Mouse (Mus musculus): ENCODE measurements around the gene Erich3. TPM values are rescaled to one million over a fixed set of nuclear protein-coding genes. Genes with fewer than 3 reads are reported as not detected.

Gene Erich3
- polyA plus RNA-seq, 1 experiment from 2014 or later, result 0.69 TPM

DNA sequence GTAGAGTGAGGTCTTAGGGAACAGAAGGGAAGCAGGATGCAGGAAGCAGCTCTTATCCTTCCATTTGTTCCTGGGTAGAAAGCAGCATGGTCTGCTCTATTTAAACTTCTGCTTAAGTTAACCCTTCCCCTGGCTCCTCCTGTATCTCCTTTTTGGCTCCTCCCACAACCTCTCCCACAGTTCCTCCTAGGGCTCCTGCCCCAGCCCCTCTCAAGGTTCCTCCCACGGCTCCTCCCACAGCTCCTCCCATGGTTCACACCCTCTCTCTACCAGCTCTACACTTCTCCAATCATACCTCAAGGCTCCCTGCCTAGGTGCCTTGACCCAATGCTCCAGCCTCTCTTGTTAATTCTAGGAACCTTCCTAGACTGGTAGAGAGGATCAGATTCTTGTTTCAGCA lies 149.2 kb downstream of the Erich3 start:
- no peak for ATAC-seq
- WGBS, result 57% methylated on average over 1 of the region's 1 CpGs
- no peak overlapping the region for H3K4me3 ChIP-seq (ENCODE audit: low read depth, low read length)
- H3K4me1 ChIP-seq (ENCODE audit: insufficient read depth, low read depth, low read length), result no peaks in the 10 kb centered on the region
- H3K36me3 ChIP-seq (ENCODE audit: insufficient read depth, low read length), result no peaks in the 10 kb centered on the region
- no peak for TF ChIP-seq EP300 (IDR thresholded peaks at IDR 0.05)
- TF ChIP-seq CTCF (IDR thresholded peaks at IDR 0.05), result no peak
- no peak overlapping the region for H3K27ac ChIP-seq (ENCODE audit: low read length)
- no peaks in the 10 kb centered on the region for H3K9me3 ChIP-seq (ENCODE audit: low read length)
- no peak overlapping the region for H3K9ac ChIP-seq (replicated peaks; ENCODE audit: low read depth)
- H3K4me2 ChIP-seq (replicated peaks; ENCODE audit: low read depth, low read length), result no peak overlapping the region
- H3K27me3 ChIP-seq (replicated peaks; ENCODE audit: insufficient read depth, low read length), result no peaks in the 10 kb centered on the region
- no peak for DNase-seq (ENCODE audit: low spot score)

DNA sequence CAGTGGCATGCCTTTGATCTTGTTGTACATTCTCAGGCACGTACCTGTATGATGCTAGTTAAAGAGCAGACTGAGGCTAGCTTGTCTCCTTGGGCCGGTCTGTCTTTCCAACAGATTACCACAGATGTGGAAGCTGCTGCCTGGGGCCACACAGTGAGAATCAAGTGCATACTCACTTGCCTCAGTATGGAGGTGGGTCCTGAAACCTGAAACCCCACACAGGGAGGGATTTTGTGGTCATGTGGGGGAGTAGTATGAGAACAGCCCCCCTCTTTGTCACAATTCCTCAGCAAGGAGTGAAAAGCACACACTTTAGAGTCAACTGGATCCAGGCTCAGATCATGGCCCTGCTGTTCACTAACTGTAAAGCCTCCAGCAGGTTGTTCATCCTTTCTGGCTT lies 151.9 kb downstream of the Erich3 start:
- H3K9ac ChIP-seq (replicated peaks; ENCODE audit: low read depth), result no peak overlapping the region
- no peaks in the 10 kb centered on the region for H3K27me3 ChIP-seq (replicated peaks; ENCODE audit: insufficient read depth, low read length)
- WGBS, result 42% methylated on average over 2 of the region's 2 CpGs
- no peaks in the 10 kb centered on the region for H3K36me3 ChIP-seq (ENCODE audit: insufficient read depth, low read length)
- no peaks in the 10 kb centered on the region for H3K4me1 ChIP-seq (ENCODE audit: insufficient read depth, low read depth, low read length)
- no peaks in the 10 kb centered on the region for H3K9me3 ChIP-seq (ENCODE audit: low read length)
- no peak overlapping the region for H3K4me3 ChIP-seq (ENCODE audit: low read depth, low read length)
- H3K27ac ChIP-seq (ENCODE audit: low read length), result no peak overlapping the region
- no peak overlapping the region for H3K4me2 ChIP-seq (replicated peaks; ENCODE audit: low read depth, low read length)
- TF ChIP-seq CTCF (IDR thresholded peaks at IDR 0.05) (no peak), EP300 (IDR thresholded peaks at IDR 0.05) (no peak)
- DNase-seq (ENCODE audit: low spot score), result no peak
- ATAC-seq, result no peak

DNA sequence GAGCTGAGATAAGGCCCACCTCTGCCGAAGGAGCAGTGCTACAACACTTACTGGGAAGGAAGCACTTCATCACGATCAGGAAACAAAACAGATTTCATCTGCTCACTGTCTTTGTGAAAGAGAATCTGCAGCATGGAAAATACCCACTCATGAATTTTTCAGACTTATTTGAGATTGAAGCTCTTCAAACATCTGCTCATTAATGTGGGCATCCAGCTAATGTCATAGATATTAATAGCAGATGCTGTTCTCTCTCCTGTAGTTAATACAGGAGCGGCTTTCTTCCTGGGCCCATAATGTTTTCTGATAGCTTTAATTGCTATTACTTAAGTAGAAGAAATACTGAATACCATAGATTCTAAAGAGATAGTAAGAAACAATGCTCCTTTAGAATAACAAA lies 152.6 kb downstream of the Erich3 start:
- 54% methylated on average over 3 of the region's 3 CpGs for WGBS
- H3K4me1 ChIP-seq (ENCODE audit: insufficient read depth, low read depth, low read length), result no peaks in the 10 kb centered on the region
- no peaks in the 10 kb centered on the region for H3K27me3 ChIP-seq (replicated peaks; ENCODE audit: insufficient read depth, low read length)
- H3K27ac ChIP-seq (ENCODE audit: low read length), result no peak overlapping the region
- ATAC-seq (no peak), DNase-seq (ENCODE audit: low spot score) (no peak)
- no peaks in the 10 kb centered on the region for H3K36me3 ChIP-seq (ENCODE audit: insufficient read depth, low read length)
- TF ChIP-seq EP300 (IDR thresholded peaks at IDR 0.05) (no peak), CTCF (IDR thresholded peaks at IDR 0.05) (no peak)
- H3K4me2 ChIP-seq (replicated peaks; ENCODE audit: low read depth, low read length), result no peak overlapping the region
- no peak overlapping the region for H3K9ac ChIP-seq (replicated peaks; ENCODE audit: low read depth)
- no peaks in the 10 kb centered on the region for H3K9me3 ChIP-seq (ENCODE audit: low read length)
- no peak overlapping the region for H3K4me3 ChIP-seq (ENCODE audit: low read depth, low read length)

DNA sequence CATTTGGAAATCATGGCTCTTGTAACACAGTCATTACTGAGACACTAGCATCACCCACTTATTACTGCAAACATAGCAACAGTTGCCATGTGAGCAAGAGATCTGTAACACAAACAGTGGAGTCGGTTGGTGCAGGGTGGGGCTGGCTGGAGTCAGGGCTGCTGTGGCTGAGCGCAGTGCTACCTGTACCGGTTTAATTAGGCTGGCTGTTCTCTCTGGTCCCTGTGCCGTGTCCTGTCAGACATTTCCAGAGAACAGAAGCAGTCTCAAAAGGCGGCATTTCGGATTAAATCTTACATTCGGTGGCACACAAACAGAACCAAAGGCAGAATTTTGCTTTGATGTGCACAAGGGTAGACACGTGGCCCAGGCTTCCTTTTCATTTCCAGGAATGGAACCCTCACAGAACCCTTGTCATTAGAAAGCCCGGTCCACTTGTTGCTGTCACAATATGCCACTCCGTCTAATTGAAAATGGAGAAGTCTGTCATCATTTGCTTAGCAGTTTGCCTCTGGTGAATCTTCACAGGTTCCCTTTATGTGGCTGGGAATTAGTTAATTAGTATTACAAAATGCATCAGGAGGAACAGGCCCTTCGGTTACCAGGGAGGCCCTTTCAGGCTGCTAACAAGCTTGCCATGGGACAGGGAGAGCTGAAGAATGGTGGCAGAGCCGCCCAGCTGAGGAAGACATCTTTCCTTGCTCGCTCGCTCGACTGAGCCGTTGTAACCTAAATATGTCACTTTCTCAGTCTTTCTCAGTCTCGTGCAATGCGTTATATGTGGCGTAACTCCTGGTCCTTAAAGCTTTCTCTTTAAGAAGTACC lies 153.4 kb downstream of the Erich3 start:
- no peaks in the 10 kb centered on the region for H3K27me3 ChIP-seq (replicated peaks; ENCODE audit: insufficient read depth, low read length)
- no peak for TF ChIP-seq CTCF (IDR thresholded peaks at IDR 0.05)
- ATAC-seq (peak; percentile 72), DNase-seq (ENCODE audit: low spot score) (peak; percentile 44)
- no peak overlapping the region for H3K9ac ChIP-seq (replicated peaks; ENCODE audit: low read depth)
- H3K27ac ChIP-seq (ENCODE audit: low read length), result no peak overlapping the region
- no peaks in the 10 kb centered on the region for H3K9me3 ChIP-seq (ENCODE audit: low read length)
- 42% methylated on average over 19 of the region's 19 CpGs for WGBS
- H3K4me1 ChIP-seq (ENCODE audit: insufficient read depth, low read depth, low read length), result no peaks in the 10 kb centered on the region
- no peak overlapping the region for H3K4me2 ChIP-seq (replicated peaks; ENCODE audit: low read depth, low read length)
- no peak overlapping the region for H3K4me3 ChIP-seq (ENCODE audit: low read depth, low read length)
- no peaks in the 10 kb centered on the region for H3K36me3 ChIP-seq (ENCODE audit: insufficient read depth, low read length)

Other genes with a start within 250 kb of the Erich3 start
- gene Cryz, start 67.1 kb upstream of the Erich3 start, polyA plus RNA-seq (2015; fragmentation: Nextera tagmentation; extraction: Ambion mirVana), result 4.8 and 5.1 TPM in 2 replicates
- gene Tyw3, start 66.8 kb upstream of the Erich3 start, polyA plus RNA-seq (2015; fragmentation: Nextera tagmentation; extraction: Ambion mirVana), result 4.2 and 4.4 TPM in 2 replicates

Measured in lung, postnatal 0 days (tissue).